Mouse (Mus musculus) gastrocnemius, adult 2 months (tissue): ENCODE measurements around the gene Rfx6. TPM values are rescaled to one million over a fixed set of nuclear protein-coding genes. Genes with fewer than 3 reads are reported as not detected.

Experiments used
- DNase-seq: peaks from one replicate; pipeline ENCODE4 v3.0.0; 2022
- H3K27ac ChIP-seq: fragments of 200-600 bp; 2 replicates; pipeline ENCODE4 v1.8.1; 2022; ENCODE audit warnings: mild to moderate bottlenecking
- H3K4me3 ChIP-seq: fragments of 200-600 bp; 2 replicates; pipeline ENCODE4 v1.8.1; 2022; ENCODE audit warnings: mild to moderate bottlenecking, moderate library complexity
- CTCF ChIP-seq: fragments of 200-600 bp; IDR thresholded peaks from 2 replicates; pipeline ENCODE4 v1.8.1; 2022; ENCODE audit warnings: antibody characterized with exemption, mild to moderate bottlenecking, moderate library complexity
- intact Hi-C: fragments of 180-260 bp; cut with DNase I; formaldehyde crosslinking; loops from one replicate; pipeline ENCODE4 v1.15.1; 2025
- long read RNA-seq, 2 experiments: library from polyadenylated mRNA; stranded (forward); transcript quantifications; one replicate each; pipeline ENCODE4 v2.0.0; 2021
- total RNA-seq, 2 experiments: library from RNA; stranded (reverse); gene quantifications; 2 replicates each; pipeline ENCODE4 v1.2.3; 2021

The Rfx6 gene
- total RNA-seq: not detected
- long read RNA-seq, experiment 1: 0 reads
- long read RNA-seq, experiment 2: 0 reads

DNA sequence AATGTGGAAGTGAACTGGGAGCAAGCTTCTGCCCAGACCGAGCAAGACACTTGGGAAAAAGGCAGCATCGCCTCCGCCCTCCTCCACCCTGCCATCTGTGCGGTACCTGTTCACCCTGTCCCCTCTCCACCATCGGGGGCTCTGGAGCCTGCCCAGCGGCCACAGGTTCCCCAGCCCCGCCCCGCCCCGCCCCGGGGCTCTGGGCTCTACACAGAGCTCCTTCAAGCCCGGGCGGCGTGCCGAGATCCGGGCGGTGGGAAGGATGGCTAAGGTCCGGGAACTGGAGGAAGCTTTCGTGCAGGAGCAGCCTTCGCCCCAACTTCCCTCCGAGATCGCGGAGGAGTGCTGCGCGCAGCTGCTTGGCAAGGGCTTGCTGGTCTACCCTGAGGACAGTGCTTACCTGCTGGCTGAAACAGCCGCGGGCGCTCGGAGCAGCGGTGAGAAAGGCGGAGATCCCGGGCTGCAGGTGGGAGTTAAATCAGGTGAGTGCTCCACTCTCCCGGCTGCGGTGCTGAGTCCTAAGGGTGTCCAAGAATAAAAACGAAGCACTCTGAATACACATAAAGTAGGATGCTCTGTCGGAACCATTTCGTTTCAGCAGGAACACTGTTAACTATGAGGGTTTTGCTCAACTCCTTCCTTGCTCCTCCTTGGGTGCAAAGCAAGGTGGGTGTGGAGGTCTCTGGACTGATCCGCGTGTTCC is at the start of gene Rfx6:
Gene Rfx6 (plus strand): TSS at position 209 of the 703 bp plus-strand sequence.
- no peak for TF ChIP-seq CTCF
- Histone ChIP-seq H3K4me3 (peak within 1 kb of the TSS; percentile 48), H3K27ac (no peak within 1 kb of the TSS)
- DNase-seq: no peak
- intact Hi-C loops: no loop called here

DNA sequence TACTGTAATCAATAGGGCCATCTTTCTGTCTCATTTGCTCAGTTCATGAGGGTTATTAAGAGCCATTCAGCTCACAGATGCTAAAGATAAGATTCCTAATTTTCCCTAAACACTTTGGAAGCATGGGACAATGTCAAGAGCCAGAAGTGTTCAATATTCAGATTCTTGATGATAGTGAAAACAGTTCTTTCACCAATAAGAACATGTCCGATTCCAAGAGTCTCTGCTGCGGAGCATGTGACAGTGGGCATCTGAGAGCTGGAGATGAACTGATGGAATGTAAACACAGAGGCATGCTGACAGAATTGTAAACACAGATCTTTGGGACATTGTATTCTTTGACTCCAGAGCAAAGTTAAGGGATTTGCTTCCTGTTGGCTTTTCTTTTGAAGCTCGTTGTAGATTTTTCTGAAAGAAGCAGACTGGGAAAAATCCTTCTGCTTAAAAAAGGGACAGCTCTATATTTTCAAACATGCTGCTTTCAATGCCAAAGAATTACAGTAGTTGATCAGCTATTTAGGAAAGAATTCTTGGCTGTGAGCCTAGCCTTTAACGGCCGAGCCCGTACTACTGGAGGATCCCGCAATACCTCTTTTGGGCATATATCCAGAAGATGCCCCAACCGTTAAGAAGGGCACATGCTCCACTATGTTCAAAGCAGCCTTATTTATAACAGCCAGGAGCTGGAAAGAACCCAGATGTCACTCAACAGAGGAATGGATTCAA is 46.0 kb upstream of the Rfx6 start, which contains the start of gene Gprc6a:
Gene Gprc6a (minus strand): TSS at position 51 of the 726 bp plus-strand sequence.
- H3K27ac ChIP-seq: no peak within 1 kb of the TSS
- H3K4me3 ChIP-seq: no peak within 1 kb of the TSS
- TF ChIP-seq CTCF: no peak
- no peak for DNase-seq
- intact Hi-C loops: no loop called here

DNA sequence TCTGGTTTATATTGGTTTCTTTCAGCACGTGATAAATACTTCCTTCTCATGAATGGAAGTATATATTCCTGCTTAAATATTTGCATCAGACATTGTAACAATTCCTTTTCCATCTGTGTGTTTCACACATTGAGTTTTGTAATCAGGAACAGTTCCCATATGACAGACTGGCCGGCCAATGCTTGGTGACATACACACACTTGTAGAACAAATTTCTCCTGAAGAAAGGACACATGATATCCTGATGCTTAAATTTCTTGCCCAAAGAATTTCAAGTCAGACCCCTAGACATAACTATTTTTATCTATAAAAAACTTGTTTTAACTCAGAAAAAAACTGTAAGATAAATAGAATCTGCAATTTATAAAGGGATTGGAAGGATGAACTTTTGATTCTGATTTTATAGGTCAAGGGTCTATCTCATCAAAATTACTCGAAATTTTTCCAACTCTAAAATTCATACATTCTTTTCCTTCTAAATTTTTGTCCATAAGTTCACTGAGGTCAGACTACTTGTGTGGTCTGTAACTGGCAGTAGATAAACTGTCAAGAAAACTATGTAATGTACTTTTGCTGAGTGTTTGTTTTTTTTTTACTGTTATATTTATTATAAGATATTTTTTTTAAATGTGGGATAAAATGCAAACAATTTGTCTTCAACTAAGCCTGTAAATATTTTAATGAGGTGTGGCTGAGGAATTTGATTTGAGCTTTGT is 27.9 kb upstream of the Rfx6 start:
- intact Hi-C loops: no loop called here
- no peak overlapping the region for H3K27ac ChIP-seq
- TF ChIP-seq CTCF: no peak
- H3K4me3 ChIP-seq: no peak overlapping the region
- no peak for DNase-seq

DNA sequence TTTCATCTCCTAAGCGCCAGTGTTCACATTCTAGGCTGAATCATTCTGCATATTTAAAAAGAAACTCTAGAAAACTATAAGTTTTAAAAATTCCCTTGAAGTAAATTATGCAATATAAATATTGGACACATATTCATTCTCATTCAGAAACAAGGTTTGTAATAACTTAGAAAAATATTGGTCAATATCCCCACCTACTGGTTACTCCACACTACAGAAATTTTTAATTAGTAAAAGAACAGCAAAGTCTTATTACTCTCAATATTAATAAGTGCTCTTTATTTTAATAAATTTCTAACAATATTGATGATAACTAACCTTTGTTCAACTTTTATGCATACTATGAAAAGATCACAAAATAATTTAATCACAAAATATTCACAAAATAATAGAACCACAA is 20.2 kb upstream of the Rfx6 start:
- peak; percentile 20; the same call in 1 of the 2 replicates for TF ChIP-seq CTCF
- no peak overlapping the region for H3K27ac ChIP-seq
- H3K4me3 ChIP-seq: no peak overlapping the region
- intact Hi-C loops: no loop called here
- DNase-seq: no peak

GRCm38 (mm10) chr10:51669334-51669733 is 8.2 kb upstream of the Rfx6 start:
- DNase-seq: no peak
- peak; percentile 6; the same call in 1 of the 2 replicates for TF ChIP-seq CTCF
- intact Hi-C loops: no loop called here
- Histone ChIP-seq H3K27ac (no peak overlapping the region), H3K4me3 (no peak overlapping the region)

DNA sequence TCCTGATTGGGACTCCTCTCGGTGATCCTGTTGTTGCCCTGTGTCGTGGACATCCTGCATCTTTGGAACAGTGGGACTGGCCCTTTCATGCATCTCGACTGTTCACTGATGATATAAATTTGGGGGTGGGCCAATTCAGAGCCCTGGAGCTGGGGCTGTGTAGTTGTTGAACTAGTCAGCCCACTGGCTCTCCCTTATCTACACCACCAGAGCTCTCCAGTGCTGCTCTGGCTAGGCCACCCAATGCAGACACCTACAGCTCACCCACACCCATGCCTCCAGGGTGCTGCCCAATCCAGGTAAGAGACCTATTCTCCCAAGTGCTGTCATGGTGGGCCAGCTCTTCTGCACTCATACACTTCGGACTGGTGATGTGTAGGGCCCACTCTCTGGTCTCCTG is 6.0 kb upstream of the Rfx6 start:
- Histone ChIP-seq H3K4me3 (no peak overlapping the region), H3K27ac (no peak overlapping the region)
- no peak for TF ChIP-seq CTCF
- intact Hi-C loops: no loop called here
- DNase-seq: no peak

- Histone ChIP-seq H3K4me3 (no peak overlapping the region), H3K27ac (no peak overlapping the region)
- intact Hi-C loops: no loop called here
- no peak for TF ChIP-seq CTCF
- no peak for DNase-seq
Observed at GRCm38 (mm10) chr10:51672082-51672779, 5.3 kb upstream of the Rfx6 start.

DNA sequence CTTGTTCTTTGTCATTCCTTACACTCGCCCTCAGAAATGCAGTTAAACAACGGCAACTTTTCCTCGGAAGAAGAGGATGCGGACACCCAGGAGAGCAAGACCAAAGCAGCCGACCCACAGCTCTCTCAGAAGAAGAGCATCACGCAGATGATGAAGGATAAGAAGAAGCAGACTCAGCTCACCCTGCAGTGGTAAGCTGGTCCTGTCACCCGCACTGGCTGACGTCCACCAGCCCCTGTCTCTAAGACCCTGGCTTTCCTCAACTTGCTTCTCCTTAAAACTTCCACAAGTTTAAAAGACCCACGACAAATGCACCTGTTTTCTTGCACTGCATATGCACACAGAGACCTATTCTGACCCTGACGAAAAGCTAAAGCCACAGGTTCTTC is 689 bp downstream of the Rfx6 start:
- no peak overlapping the region for H3K27ac ChIP-seq
- DNase-seq: no peak
- no peak for TF ChIP-seq CTCF
- no peak overlapping the region for H3K4me3 ChIP-seq
- intact Hi-C loops: no loop called here

- no peak for TF ChIP-seq CTCF
- H3K27ac ChIP-seq: no peak overlapping the region
- H3K4me3 ChIP-seq: no peak overlapping the region
- no peak for DNase-seq
- intact Hi-C loops: no loop called here
Observed at GRCm38 (mm10) chr10:51720904-51721303, 43.3 kb downstream of the Rfx6 start.

DNA sequence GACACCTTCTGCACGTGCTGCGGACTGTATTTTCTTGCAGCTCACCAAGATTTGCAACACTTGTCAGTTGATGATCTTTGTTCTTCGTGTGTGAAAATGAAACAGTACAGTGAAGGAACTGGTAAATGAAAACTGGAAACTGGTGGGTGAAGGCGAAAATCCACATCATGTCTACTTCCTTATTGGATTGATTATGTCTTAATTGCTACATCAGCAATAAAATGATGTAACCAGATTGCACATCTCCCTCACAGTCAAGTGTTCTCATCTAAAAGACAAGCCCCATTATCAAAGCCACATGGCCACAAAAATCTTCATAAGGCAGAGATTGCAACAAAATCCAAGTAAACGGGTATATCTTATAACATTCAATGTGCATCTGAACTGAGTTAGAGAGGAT is 83.9 kb downstream of the Rfx6 start:
- no peak overlapping the region for H3K4me3 ChIP-seq
- no peak for TF ChIP-seq CTCF
- intact Hi-C loops: no loop called here
- H3K27ac ChIP-seq: no peak overlapping the region
- DNase-seq: no peak

- intact Hi-C loops: no loop called here
- DNase-seq: no peak
Observed at GRCm38 (mm10) chr10:51763241-51763640, 85.7 kb downstream of the Rfx6 start.

DNA sequence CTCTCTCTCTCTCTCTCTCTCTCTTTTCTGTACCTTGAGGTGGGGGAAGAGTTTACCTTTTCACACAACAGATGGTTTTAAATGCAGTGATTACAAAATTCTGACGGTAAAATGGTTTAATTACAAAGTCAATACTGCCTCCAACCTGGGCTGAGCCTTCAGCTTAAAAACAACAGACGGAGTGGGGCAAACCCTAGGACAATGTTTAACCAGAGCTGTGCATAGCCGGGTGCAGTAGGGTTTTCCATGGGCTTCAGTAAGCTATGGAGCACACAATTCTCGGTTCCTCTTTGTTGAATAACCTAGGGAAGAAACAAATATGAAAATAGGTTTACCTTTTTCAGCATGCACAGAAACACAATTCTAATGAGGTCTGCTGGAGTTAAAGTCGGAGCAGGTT is 90.9 kb downstream of the Rfx6 start:
- no peak for DNase-seq
- no peak for TF ChIP-seq CTCF
- intact Hi-C loops: no loop called here

More at GRCm38 (mm10) chr10:51763241-51763640, 85.7 kb downstream of the Rfx6 start:
- no peak for TF ChIP-seq CTCF
- Histone ChIP-seq H3K4me3 (no peak overlapping the region), H3K27ac (no peak overlapping the region)

More for the DNA sequence above, 90.9 kb downstream of the Rfx6 start:
- no peak overlapping the region for H3K27ac ChIP-seq
- H3K4me3 ChIP-seq: no peak overlapping the region
